Mouse (Mus musculus) MEL (cell line): ENCODE results near the gene Odr4.

Source experiments
- CTCF ChIP-seq, 3 experiments: IDR thresholded peaks in 2 of 3; conservative IDR thresholded peaks in 1 of 3; 2 replicates each; pipeline ENCODE4 v1.5.1; 2011 to 2012; ENCODE audit warnings: low read length in 3 of 3, low read depth in 2 of 3, mild to moderate bottlenecking in 2 of 3, improper control_type of control experiment in 1 of 3, inconsistent platforms in 1 of 3, mixed read lengths in 1 of 3, moderate library complexity in 1 of 3; ENCODE audit not compliant: control insufficient read depth in 1 of 3, insufficient read depth in 1 of 3, poor library complexity in 1 of 3, severe bottlenecking in 1 of 3
- EP300 ChIP-seq, 2 experiments: IDR thresholded peaks; 2 replicates each; pipeline ENCODE4 v1.6.1; 2011; ENCODE audit warnings: improper control_type of control experiment in 2 of 2, low read length in 2 of 2, low read depth in 1 of 2, mild to moderate bottlenecking in 1 of 2
- GATA1 ChIP-seq: IDR thresholded peaks from 2 replicates; pipeline ENCODE4 v1.6.1; 2011; ENCODE audit warnings: low read depth, low read length, improper control_type of control experiment
- HCFC1 ChIP-seq: IDR thresholded peaks from 2 replicates; pipeline ENCODE4 v1.6.1; 2012; ENCODE audit warnings: low read depth, mild to moderate bottlenecking, inconsistent platforms, low read length, improper control_type of control experiment, moderate library complexity
- KAT2A ChIP-seq: conservative IDR thresholded peaks from 2 replicates; pipeline ENCODE4 v1.6.1; 2012; ENCODE audit warnings: low read depth, low read length, improper control_type of control experiment, inconsistent platforms
- MAFK ChIP-seq: IDR thresholded peaks from 2 replicates; pipeline ENCODE4 v1.6.1; 2011; ENCODE audit warnings: low read depth, mild to moderate bottlenecking, low read length, improper control_type of control experiment, borderline replicate concordance
- MAZ ChIP-seq: IDR thresholded peaks from 2 replicates; pipeline ENCODE4 v1.6.1; 2012; ENCODE audit warnings: low read depth, mild to moderate bottlenecking, inconsistent platforms, low read length, improper control_type of control experiment
- MXI1 ChIP-seq: IDR thresholded peaks from 2 replicates; pipeline ENCODE4 v1.6.1; 2011; ENCODE audit warnings: mild to moderate bottlenecking, low read depth, low read length, improper control_type of control experiment
- MYC ChIP-seq: IDR thresholded peaks from 2 replicates; pipeline ENCODE4 v1.6.1; 2011; ENCODE audit warnings: low read depth, mild to moderate bottlenecking, low read length, improper control_type of control experiment, moderate library complexity
- POLR2A ChIP-seq, 2 experiments: IDR thresholded peaks; 2 replicates each; pipeline ENCODE4 v1.6.1; 2011 to 2012; ENCODE audit warnings: low read length in 2 of 2, mild to moderate bottlenecking in 2 of 2, control low read depth in 1 of 2, improper control_type of control experiment in 1 of 2, low read depth in 1 of 2, moderate library complexity in 1 of 2; ENCODE audit not compliant: control insufficient read depth in 1 of 2, insufficient read depth in 1 of 2, poor library complexity in 1 of 2
- POLR2AphosphoS5 ChIP-seq: IDR thresholded peaks from 2 replicates; pipeline ENCODE4 v1.6.1; 2012; ENCODE audit warnings: low read depth, borderline replicate concordance, mild to moderate bottlenecking, inconsistent platforms, low read length, moderate library complexity, mixed read lengths
- ZC3H11A ChIP-seq: IDR thresholded peaks from 2 replicates; pipeline ENCODE4 v1.6.1; 2012; ENCODE audit warnings: low read depth, mild to moderate bottlenecking, inconsistent platforms, low read length, improper control_type of control experiment
- ZNF384 ChIP-seq: IDR thresholded peaks from 2 replicates; pipeline ENCODE4 v1.6.1; 2012; ENCODE audit warnings: low read depth, mild to moderate bottlenecking, inconsistent platforms, low read length, improper control_type of control experiment

DNA sequence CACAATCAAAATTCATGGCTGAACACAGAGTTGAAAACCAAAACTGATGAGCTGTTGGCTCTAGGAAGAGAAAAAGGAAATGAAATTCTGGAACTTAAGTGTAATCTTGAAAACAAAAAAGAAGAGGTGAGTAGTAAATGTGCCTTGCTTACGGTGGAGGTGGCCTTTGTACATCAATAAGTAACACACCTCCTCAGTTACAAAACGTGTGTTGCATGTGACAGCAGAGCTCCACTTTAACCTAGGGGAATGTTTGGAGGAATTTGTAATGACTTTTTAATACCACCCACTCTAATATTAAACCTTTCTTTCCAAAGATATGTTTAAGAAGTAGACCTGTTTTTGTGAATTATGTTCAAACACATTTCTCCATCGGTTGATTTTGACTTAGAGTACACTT is 11.0 kb upstream of the Odr4 start:
- TF ChIP-seq GATA1 = no peak
- TF ChIP-seq MAFK = no peak
- no peak for TF ChIP-seq POLR2AphosphoS5
- TF ChIP-seq POLR2A (IDR thresholded peaks at IDR 0.05; ENCODE audit: control insufficient read depth in 1 of 2, insufficient read depth in 1 of 2, low read depth in 1 of 2, low read length in 2 of 2, poor library complexity in 1 of 2) = no peak
- no peak for TF ChIP-seq HCFC1
- TF ChIP-seq MXI1 = no peak
- no peak for TF ChIP-seq EP300 (IDR thresholded peaks at IDR 0.05; ENCODE audit: low read depth in 1 of 2, low read length in 2 of 2)
- TF ChIP-seq ZNF384 = no peak
- no peak for TF ChIP-seq ZC3H11A
- no peak for TF ChIP-seq CTCF (IDR thresholded peaks at IDR 0.05 in 2 of 3, conservative IDR thresholded peaks at IDR 0.05 in 1 of 3; ENCODE audit: control insufficient read depth in 1 of 3, insufficient read depth in 1 of 3, low read depth in 2 of 3, low read length in 3 of 3, poor library complexity in 1 of 3, severe bottlenecking in 1 of 3)
- TF ChIP-seq MYC = no peak
- TF ChIP-seq MAZ = no peak
- no peak for TF ChIP-seq KAT2A
